Mouse (Mus musculus) erythroblast, embryonic 14.5 days (primary cell): Measurements from ENCODE around the gene Washc4. TPM values are rescaled to one million over a fixed set of nuclear protein-coding genes. Genes with fewer than 3 reads are reported as not detected.
"Not testable (repeated sequence)": the region's sequence is repeated elsewhere in the genome, so short reads cannot be mapped to it uniquely, and the experiment has no call there.

ENCODE experiments used
- H3K27me3 ChIP-seq: 2 replicates; pipeline ENCODE4 v1.6.1; 2012; ENCODE audit warnings: inconsistent platforms; ENCODE audit not compliant: control insufficient read depth
- H3K36me3 ChIP-seq: 2 replicates; pipeline ENCODE4 v1.6.1; 2012; ENCODE audit warnings: mild to moderate bottlenecking, inconsistent platforms; ENCODE audit not compliant: control insufficient read depth
- H3K4me1 ChIP-seq: 2 replicates; pipeline ENCODE4 v1.6.1; 2012; ENCODE audit warnings: inconsistent platforms; ENCODE audit not compliant: control insufficient read depth
- H3K4me3 ChIP-seq: replicated peaks from 2 replicates; pipeline ENCODE3; 2012; ENCODE audit warnings: moderate library complexity, mild to moderate bottlenecking, inconsistent platforms
- H3K9me3 ChIP-seq: 2 replicates; pipeline ENCODE4 v1.6.1; 2012; ENCODE audit warnings: low read length, inconsistent platforms, mixed read lengths; ENCODE audit not compliant: control insufficient read depth
- GATA1 ChIP-seq: IDR thresholded peaks from 2 replicates; pipeline ENCODE4 v1.6.1; 2012; ENCODE audit warnings: low read length, inconsistent platforms, mixed read lengths
- TAL1 ChIP-seq: IDR thresholded peaks from 3 replicates; pipeline ENCODE4 v1.6.1; 2012; ENCODE audit warnings: low read length, inconsistent platforms, mixed read lengths
- polyA plus RNA-seq: library from polyadenylated mRNA; stranded (reverse); fragments of >175 nt; gene quantifications from 2 replicates; pipeline ENCODE4 v1.2.3, GENCODE M21; 2012

Washc4 gene
- polyA plus RNA-seq = not detected in 2 replicates

DNA sequence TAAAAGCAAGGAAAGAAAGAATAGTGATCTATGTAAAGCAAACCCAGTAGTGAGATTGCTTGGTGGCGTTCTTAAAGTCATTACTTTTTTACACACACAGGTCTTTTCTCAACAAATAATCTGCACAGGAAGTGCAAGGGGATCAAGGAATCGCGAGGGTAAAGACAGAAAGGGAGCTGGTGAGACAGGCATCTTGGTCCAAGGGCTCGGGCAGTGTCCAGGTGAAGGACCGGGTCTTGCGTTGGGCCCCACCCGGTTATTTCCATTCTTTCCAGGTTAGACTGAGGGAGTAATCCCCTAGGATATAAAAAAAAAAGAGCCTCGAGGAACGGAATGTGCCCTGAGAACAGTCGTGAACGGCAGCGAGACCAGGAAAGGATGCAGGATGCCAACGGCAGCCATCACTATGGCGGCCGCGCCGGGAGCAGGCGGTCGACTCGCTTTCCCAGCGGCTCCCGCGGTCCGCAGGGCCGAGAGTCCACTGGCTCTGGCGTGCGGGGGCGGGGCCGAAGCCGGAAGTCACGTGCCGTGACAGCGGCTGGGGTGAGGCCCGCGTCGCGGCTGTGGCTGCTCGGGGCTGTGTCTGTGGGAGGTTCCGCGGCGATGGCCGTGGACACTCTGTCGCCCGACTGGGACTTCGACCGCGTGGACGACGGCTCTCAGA is at the start of gene Washc4:
TSS of gene Washc4 (plus strand) at position 314 of the 664 bp plus-strand sequence.
- H3K4me1 ChIP-seq = peaks cover 21% of the 10 kb centered on the region
- TF ChIP-seq TAL1 = no peak
- TF ChIP-seq GATA1 = no peak
- peak within 1 kb of the TSS; percentile 98 for H3K4me3 ChIP-seq
- H3K9me3 ChIP-seq = peaks cover 2% of the 10 kb centered on the region; the same call in 1 of the 2 replicates
- peaks cover 9% of the 10 kb centered on the region for H3K36me3 ChIP-seq
- peaks cover 4% of the 10 kb centered on the region for H3K27me3 ChIP-seq

DNA sequence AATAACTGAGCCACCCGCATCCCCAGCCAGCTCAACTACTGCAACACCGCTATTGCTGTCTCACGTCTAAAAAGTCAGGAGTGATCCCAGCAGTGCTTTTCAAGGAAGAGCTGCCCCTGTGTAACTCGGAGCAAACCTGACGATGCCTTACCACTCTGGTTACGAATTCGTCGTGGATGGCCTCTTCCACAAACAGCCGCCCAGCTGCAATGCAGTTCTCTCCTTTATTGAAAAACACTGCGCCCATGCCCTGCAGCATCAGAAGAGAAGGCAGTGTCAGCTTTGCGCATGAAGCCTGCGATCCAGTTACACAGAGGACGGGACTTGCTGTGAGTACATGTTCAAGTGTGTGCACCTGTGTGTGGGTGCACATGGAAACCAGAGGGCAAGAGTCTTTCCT is 46.2 kb upstream of the Washc4 start:
- Histone ChIP-seq H3K27me3 (no peaks in the 10 kb centered on the region), H3K4me1 (no peaks in the 10 kb centered on the region), H3K9me3 (no peaks in the 10 kb centered on the region), H3K4me3 (no peak overlapping the region), H3K36me3 (no peaks in the 10 kb centered on the region)
- TF ChIP-seq TAL1 (no peak), GATA1 (no peak)

DNA sequence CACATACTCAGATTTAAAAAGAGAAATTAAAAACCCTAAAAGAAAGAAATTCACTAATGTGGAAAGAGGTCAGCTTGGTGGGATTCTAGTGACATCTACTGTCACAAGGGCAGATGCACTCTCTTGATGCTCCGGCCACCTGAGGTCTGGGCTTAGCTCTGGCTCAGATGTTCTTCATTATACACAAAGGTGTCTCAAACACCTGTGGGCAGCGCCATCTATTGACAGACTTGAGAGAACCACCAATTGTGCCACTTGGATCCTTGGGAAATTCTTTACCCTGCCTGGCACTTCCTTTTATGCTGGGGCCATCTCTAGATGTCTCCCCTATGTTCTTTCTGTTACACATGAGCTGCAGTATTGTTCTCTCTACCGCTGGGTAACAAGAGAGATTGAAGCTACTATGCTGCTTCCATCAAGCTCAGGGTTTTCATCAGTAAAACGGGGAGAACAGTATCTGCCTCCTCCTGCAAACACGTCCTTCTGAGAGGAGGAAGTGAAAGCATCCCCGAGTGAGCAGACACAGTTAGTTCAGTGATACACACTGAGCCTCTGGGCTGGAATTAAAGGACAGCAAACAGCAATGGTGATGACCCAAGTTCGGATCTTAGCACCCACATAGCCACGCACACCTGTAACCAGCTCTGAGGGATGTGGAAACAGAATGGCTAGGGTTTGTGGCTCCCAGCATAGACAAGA is 34.4 kb upstream of the Washc4 start:
- Histone ChIP-seq H3K9me3 (no peaks in the 10 kb centered on the region), H3K4me1 (no peaks in the 10 kb centered on the region), H3K36me3 (no peaks in the 10 kb centered on the region), H3K4me3 (no peak overlapping the region), H3K27me3 (no peaks in the 10 kb centered on the region)
- TF ChIP-seq TAL1 (no peak), GATA1 (no peak)

DNA sequence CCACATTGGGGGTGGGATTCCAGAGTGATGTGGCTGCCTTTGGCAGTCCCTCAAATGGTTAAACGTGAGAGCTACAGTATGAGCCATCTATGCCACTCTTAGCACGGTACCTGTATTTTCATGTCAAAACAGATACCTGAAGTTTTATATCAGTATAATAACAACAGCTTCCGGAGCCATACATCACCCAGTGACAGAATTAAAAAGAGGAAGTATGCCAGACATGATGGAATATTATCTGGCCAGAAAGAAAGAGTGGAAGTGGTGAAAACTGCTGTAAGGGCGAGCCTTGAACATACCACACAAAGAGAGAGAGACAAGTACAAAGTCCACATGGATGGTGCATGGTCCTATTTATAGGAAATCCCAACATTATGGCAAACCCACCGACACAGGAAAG is 32.2 kb upstream of the Washc4 start:
- Histone ChIP-seq H3K27me3 (no peaks in the 10 kb centered on the region), H3K4me1 (no peaks in the 10 kb centered on the region), H3K36me3 (no peaks in the 10 kb centered on the region), H3K9me3 (no peaks in the 10 kb centered on the region), H3K4me3 (no peak overlapping the region)
- no peak for TF ChIP-seq GATA1
- no peak for TF ChIP-seq TAL1

DNA sequence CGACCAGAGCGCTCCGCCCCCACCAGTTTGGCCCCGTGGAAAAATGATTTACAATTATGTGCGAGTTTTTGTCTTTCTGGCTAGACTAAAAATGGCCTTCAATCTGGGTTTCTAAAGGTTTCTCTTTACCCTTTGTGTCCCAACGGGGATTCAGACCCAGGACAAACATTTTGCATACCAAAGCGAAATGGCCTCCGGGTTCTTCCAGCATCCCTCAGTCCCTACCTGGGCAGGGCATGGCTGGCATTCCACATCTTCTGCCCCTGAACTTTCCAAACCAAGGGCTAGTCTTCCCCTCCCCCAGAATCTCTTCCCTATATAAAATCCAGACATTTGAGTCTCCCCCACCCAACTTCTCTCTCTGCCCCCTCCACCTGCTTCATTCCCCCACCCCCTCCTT is 29.8 kb upstream of the Washc4 start:
- Histone ChIP-seq H3K9me3 (no peaks in the 10 kb centered on the region), H3K36me3 (no peaks in the 10 kb centered on the region), H3K27me3 (no peaks in the 10 kb centered on the region), H3K4me3 (no peak overlapping the region), H3K4me1 (no peaks in the 10 kb centered on the region)
- TF ChIP-seq GATA1 (no peak), TAL1 (no peak)

DNA sequence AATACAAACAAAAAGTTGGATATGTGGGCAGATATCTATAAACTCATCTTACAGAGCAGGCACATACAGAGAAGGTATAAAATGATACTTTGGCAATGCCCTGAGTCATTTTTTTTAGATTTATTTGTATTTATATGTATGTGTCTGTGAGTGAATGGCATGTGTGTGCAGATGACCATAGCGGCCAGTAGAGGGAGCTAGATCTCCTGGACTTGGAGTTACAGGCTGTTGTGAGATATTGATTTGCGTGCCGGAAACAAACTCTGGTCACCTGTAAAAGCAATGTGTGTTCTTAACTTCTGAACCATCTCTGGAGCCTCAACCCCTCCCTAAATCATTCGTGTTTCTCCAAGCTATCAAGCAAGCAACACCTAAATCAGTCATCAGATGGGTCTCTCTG is 22.6 kb upstream of the Washc4 start:
- Histone ChIP-seq H3K27me3 (no peaks in the 10 kb centered on the region), H3K36me3 (no peaks in the 10 kb centered on the region), H3K4me3 (no peak overlapping the region), H3K4me1 (no peaks in the 10 kb centered on the region), H3K9me3 (no peaks in the 10 kb centered on the region)
- TF ChIP-seq TAL1 (no peak), GATA1 (no peak)

DNA sequence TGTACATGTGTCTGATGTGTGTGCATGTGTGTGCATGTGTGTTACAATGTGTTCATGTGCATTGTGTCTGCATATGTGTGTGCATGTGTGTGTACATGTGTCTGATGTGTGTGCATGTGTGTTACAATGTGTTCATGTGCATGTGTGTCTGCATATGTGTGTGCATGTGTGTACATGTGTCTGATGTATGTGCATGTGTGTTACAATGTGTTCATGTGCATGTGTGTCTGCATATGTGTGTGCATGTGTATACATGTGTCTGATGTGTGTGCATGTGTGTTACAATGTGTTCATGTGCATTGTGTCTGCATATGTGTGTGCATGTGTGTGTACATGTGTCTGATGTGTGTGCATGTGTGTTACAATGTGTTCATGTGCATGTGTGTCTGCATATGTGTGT is 19.3 kb upstream of the Washc4 start:
- H3K27me3 ChIP-seq, H3K4me3 ChIP-seq, H3K4me1 ChIP-seq, H3K36me3 ChIP-seq, H3K9me3 ChIP-seq: not testable (repeated sequence)

DNA sequence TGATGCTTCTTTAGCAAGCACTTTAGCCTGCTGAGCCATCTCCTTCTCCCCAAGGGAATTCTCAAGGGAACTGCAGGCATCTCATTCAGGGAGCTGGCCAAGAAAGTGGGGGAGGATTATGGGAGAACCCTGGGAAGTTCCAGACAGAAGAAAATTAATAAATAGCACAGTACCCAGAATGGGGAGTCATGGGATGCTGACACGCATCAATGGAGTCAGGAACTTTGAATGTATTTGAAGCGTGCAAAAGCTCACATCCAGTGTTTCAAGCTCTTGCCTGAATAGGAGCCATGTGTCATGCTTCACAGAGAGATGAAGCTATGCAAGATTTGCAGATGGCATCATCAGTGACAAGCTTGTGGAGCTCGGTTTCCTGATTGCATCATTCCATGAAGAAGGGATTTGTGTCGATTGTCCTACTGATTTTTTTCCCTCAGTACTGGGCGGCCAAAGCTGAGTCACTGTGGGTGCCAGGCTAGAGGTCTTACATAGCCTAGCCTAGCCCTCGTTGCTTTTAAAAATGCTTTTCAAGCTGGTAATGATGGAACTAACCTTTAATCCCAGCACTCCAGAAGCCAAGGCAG is 13.1 kb upstream of the Washc4 start:
- H3K27me3 ChIP-seq = peaks cover 36% of the 10 kb centered on the region
- no peaks in the 10 kb centered on the region; the same call in 1 of the 2 replicates for H3K9me3 ChIP-seq
- H3K36me3 ChIP-seq = no peaks in the 10 kb centered on the region
- peaks cover 6% of the 10 kb centered on the region; the same call in 1 of the 2 replicates for H3K4me1 ChIP-seq
- no peak overlapping the region for H3K4me3 ChIP-seq
- TF ChIP-seq GATA1 (no peak), TAL1 (no peak)

DNA sequence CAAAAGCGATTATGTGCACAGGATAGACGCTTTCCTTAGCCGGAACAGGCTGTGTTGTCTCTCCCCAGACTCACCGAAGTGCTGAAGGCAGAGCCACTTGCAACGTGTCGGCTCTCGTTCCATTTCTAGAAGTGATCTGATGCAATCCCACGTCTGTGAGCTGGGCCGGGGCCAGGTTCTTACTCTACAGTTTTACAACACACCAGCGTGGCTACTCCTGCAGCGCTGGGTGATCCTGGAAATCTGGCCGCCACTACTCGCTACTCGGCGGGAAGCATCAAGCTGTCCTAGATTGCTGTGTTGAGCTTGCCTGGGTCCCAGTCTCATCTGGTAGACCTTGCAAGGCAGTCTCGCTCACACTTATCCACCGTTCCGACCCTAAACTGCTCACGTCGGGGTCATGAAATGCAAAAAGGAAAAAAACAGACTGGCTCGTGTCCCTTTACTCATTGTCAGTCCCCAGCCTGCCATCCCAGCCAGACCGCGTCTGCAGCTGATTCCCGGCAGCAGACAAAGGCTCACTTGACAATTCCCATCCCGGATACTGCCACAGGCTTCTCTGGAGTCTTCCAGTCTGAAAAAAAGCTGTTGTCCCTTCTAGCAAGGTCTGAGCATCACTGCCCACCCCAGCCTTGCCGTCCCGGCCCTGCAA is 10.2 kb upstream of the Washc4 start:
- peaks cover 6% of the 10 kb centered on the region; the same call in 1 of the 2 replicates for H3K4me1 ChIP-seq
- H3K4me3 ChIP-seq = peak overlapping the region; percentile 32
- TF ChIP-seq GATA1 (no peak), TAL1 (no peak)
- H3K9me3 ChIP-seq = no peaks in the 10 kb centered on the region; the same call in 1 of the 2 replicates
- peaks cover 43% of the 10 kb centered on the region for H3K27me3 ChIP-seq
- H3K36me3 ChIP-seq = no peaks in the 10 kb centered on the region
